Mouse (Mus musculus): ENCODE results near the gene Ltf. TPM values are rescaled to one million over a fixed set of nuclear protein-coding genes. Genes with fewer than 3 reads are reported as not detected.

The Ltf gene
- 0.53 and 0.68 TPM in 2 replicates for polyA plus RNA-seq (2012; rRNA removed)

GRCm38 (mm10) chr9:111019022-111019421 lies at the start of gene Ltf:
Ltf (plus strand) TSS chr9:111019271.
- TF ChIP-seq CTCF (IDR thresholded peaks at IDR 0.05; ENCODE audit: borderline replicate concordance, extremely low read depth, insufficient read depth, insufficient read length) (no peak), POLR2A (IDR thresholded peaks at IDR 0.05; ENCODE audit: borderline replicate concordance, extremely low read depth, insufficient read depth, insufficient read length, poor library complexity, severe bottlenecking) (no peak)
- DNase-seq (ENCODE audit: low read depth) = no peak

DNA sequence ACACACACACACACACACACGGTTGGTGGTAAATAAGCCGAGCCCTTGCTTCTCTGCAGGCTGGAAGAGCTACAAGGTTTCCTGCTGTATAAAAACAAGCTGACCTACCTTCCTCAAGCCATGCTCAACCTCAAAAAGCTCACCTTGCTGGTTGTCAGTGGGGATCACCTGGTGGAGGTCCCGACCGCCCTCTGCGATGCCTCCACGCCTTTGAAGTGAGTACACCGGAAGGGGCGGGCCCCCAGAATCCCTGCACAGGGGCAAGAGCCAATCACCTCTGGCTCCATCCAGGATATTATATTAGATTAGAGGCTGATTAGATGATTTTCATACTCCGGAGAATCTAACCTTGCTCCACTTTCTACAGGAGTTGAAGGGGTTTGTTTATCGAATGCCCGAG lies 39.7 kb upstream of the Ltf start:
- DNase-seq (ENCODE audit: low read depth) = no peak
- no peak for TF ChIP-seq CTCF (IDR thresholded peaks at IDR 0.05; ENCODE audit: borderline replicate concordance, extremely low read depth, insufficient read depth, insufficient read length)
- no peak for TF ChIP-seq POLR2A (IDR thresholded peaks at IDR 0.05; ENCODE audit: borderline replicate concordance, extremely low read depth, insufficient read depth, insufficient read length, poor library complexity, severe bottlenecking)

DNA sequence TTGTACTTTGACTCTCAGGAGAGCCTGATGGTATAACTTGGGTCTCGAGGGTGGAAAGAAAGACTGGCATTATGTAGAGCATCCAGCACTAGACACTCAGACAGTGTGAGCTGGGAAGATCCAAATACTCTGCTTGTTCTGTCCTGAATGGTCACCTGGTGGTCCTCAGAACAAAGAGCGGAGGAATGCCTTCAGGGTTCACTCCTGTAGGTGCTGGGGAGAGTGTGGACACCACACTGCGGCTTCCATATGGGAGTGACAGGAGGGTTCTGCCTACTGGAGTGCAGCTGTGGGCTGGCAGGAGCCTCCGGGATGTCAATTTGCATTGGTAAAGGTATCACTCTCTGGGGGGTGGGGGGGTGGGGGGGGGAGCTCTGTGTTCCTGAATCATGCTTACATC lies 36.7 kb upstream of the Ltf start:
- TF ChIP-seq CTCF (IDR thresholded peaks at IDR 0.05; ENCODE audit: borderline replicate concordance, extremely low read depth, insufficient read depth, insufficient read length) = no peak
- DNase-seq (ENCODE audit: low read depth) = no peak

GRCm38 (mm10) chr9:110984096-110984495 lies 35.0 kb upstream of the Ltf start:
- TF ChIP-seq CTCF (IDR thresholded peaks at IDR 0.05; ENCODE audit: borderline replicate concordance, extremely low read depth, insufficient read depth, insufficient read length) (no peak), POLR2A (IDR thresholded peaks at IDR 0.05; ENCODE audit: borderline replicate concordance, extremely low read depth, insufficient read depth, insufficient read length, poor library complexity, severe bottlenecking) (no peak)
- no peak for DNase-seq (ENCODE audit: low read depth)

GRCm38 (mm10) chr9:110985541-110985940 lies 33.5 kb upstream of the Ltf start:
- no peak for TF ChIP-seq POLR2A (IDR thresholded peaks at IDR 0.05; ENCODE audit: borderline replicate concordance, extremely low read depth, insufficient read depth, insufficient read length, poor library complexity, severe bottlenecking)
- TF ChIP-seq CTCF (IDR thresholded peaks at IDR 0.05; ENCODE audit: borderline replicate concordance, extremely low read depth, insufficient read depth, insufficient read length) = no peak
- DNase-seq (ENCODE audit: low read depth) = no peak

GRCm38 (mm10) chr9:110985951-110986350 lies 33.1 kb upstream of the Ltf start:
- TF ChIP-seq CTCF (IDR thresholded peaks at IDR 0.05; ENCODE audit: borderline replicate concordance, extremely low read depth, insufficient read depth, insufficient read length) = no peak
- no peak for TF ChIP-seq POLR2A (IDR thresholded peaks at IDR 0.05; ENCODE audit: borderline replicate concordance, extremely low read depth, insufficient read depth, insufficient read length, poor library complexity, severe bottlenecking)
- no peak for DNase-seq (ENCODE audit: low read depth)

- no peak for DNase-seq (ENCODE audit: low read depth)
- no peak for TF ChIP-seq POLR2A (IDR thresholded peaks at IDR 0.05; ENCODE audit: borderline replicate concordance, extremely low read depth, insufficient read depth, insufficient read length, poor library complexity, severe bottlenecking)
- TF ChIP-seq CTCF (IDR thresholded peaks at IDR 0.05; ENCODE audit: borderline replicate concordance, extremely low read depth, insufficient read depth, insufficient read length) = no peak
These were observed 31.7 kb upstream of the Ltf start for GRCm38 (mm10) chr9:110987331-110987730.

DNA sequence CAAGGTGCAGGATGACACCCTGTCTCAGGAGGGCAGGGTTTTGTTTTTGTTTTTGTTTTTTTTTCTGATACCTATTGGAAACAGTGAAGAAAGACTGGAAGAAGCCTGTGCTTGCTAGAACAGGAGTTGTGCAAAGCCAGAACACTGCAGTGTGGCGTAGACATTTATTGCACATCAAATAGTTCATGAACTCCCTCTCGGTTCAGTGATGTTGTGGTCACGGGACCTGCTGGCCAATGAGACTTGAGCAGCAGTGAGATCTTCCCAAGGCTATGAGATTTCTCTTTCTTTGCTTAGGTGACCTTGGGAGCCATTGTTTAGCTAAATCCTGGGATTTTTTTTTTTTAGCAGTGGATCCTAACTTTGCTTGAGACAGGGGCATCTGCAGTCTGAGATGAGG lies 31.0 kb upstream of the Ltf start:
- TF ChIP-seq POLR2A (IDR thresholded peaks at IDR 0.05; ENCODE audit: borderline replicate concordance, extremely low read depth, insufficient read depth, insufficient read length, poor library complexity, severe bottlenecking) (no peak), CTCF (IDR thresholded peaks at IDR 0.05; ENCODE audit: borderline replicate concordance, extremely low read depth, insufficient read depth, insufficient read length) (no peak)

DNA sequence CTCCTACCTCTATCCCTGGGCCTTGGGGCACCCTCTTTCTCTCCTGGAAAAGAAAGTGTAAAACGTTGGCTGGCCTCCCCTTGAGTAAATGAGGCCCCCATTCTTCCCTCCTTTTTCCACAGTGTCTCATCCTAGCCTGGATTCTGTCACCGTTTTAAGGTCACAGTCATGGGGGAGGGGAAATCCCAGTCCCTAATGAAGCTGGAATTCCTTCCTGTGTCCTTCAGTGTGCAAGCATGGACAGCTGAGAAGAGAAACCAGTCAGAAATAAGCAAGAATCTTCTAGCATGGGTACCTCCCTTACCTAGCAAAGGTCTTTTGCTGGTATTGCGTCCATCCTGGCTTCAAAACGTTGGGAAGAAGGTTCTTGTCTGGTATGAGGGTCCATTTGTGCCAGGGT lies 29.9 kb upstream of the Ltf start:
- DNase-seq (ENCODE audit: low read depth) = no peak

More for the DNA sequence above, 31.0 kb upstream of the Ltf start:
- no peak for DNase-seq (ENCODE audit: low read depth)

GRCm38 (mm10) chr9:110989543-110989942 lies 29.5 kb upstream of the Ltf start:
- no peak for DNase-seq (ENCODE audit: low read depth)
- TF ChIP-seq POLR2A (IDR thresholded peaks at IDR 0.05; ENCODE audit: borderline replicate concordance, extremely low read depth, insufficient read depth, insufficient read length, poor library complexity, severe bottlenecking) (no peak), CTCF (IDR thresholded peaks at IDR 0.05; ENCODE audit: borderline replicate concordance, extremely low read depth, insufficient read depth, insufficient read length) (no peak)

More for the DNA sequence above, 29.9 kb upstream of the Ltf start:
- TF ChIP-seq POLR2A (IDR thresholded peaks at IDR 0.05; ENCODE audit: borderline replicate concordance, extremely low read depth, insufficient read depth, insufficient read length, poor library complexity, severe bottlenecking) (no peak), CTCF (IDR thresholded peaks at IDR 0.05; ENCODE audit: borderline replicate concordance, extremely low read depth, insufficient read depth, insufficient read length) (no peak)

GRCm38 (mm10) chr9:110990204-110990603 lies 28.9 kb upstream of the Ltf start, which contains the start of gene Rtp3:
Rtp3 (minus strand) TSS chr9:110990583.
- TF ChIP-seq CTCF (IDR thresholded peaks at IDR 0.05; ENCODE audit: borderline replicate concordance, extremely low read depth, insufficient read depth, insufficient read length) (no peak), POLR2A (IDR thresholded peaks at IDR 0.05; ENCODE audit: borderline replicate concordance, extremely low read depth, insufficient read depth, insufficient read length, poor library complexity, severe bottlenecking) (no peak)
- DNase-seq (ENCODE audit: low read depth) = no peak

DNA sequence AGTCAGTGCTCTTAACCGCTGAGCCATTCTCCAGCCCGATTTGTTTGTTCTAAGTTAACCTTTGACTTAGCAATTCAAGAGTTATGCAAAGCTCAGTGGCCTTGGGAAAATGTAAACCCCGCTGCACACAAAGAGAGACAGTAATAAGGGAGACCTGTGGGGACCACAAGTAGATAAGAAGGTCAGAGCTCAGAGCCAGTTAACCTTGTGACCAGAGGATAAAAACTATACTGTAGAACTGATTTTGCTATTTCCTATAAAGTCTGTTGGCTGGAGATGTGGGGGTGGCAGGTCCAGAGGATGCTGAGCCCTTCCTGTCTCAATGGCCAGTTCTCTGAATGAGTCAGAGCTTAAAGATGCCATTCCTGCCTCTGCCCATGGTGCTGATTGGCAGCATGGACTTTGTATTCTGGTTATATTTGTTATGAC lies 25.8 kb upstream of the Ltf start:
- DNase-seq (ENCODE audit: low read depth) = no peak
- TF ChIP-seq POLR2A (IDR thresholded peaks at IDR 0.05; ENCODE audit: borderline replicate concordance, extremely low read depth, insufficient read depth, insufficient read length, poor library complexity, severe bottlenecking) = no peak
- no peak for TF ChIP-seq CTCF (IDR thresholded peaks at IDR 0.05; ENCODE audit: borderline replicate concordance, extremely low read depth, insufficient read depth, insufficient read length)

Data from brain, embryonic 14.5 days (tissue).